Mouse (Mus musculus) limb, embryonic 12.5 days (tissue): Measurements from ENCODE around the gene Kcnj11. TPM values are rescaled to one million over a fixed set of nuclear protein-coding genes. Genes with fewer than 3 reads are reported as not detected.

Experiments used
- ATAC-seq: fragments of 200-750 bp; cut with Nextera tagmentation; 2 replicates; pipeline ENCODE4 v1.8.0; 2017; ENCODE audit warnings: low read depth, moderate TSS enrichment; ENCODE audit not compliant: insufficient number of reproducible peaks, insufficient read depth, low FRiP score, low TSS enrichment
- H3K27ac ChIP-seq: fragments of 300-500 bp; sonication (generic); 2 replicates; pipeline ENCODE4 v1.5.1; 2016; ENCODE audit warnings: mild to moderate bottlenecking, moderate library complexity
- H3K27me3 ChIP-seq: fragments of 300-500 bp; sonication (generic); 2 replicates; pipeline ENCODE4 v1.6.1; 2016; ENCODE audit warnings: mild to moderate bottlenecking, moderate library complexity
- H3K36me3 ChIP-seq: fragments of 300-500 bp; sonication (generic); 2 replicates; pipeline ENCODE4 v1.6.1; 2016; ENCODE audit warnings: mild to moderate bottlenecking, moderate library complexity
- H3K4me1 ChIP-seq: fragments of 300-500 bp; sonication (generic); replicated peaks from 2 replicates; pipeline ENCODE4 v1.6.1; 2016
- H3K4me2 ChIP-seq: fragments of 300-500 bp; sonication (generic); 2 replicates; pipeline ENCODE4 v1.6.1; 2016; ENCODE audit warnings: mild to moderate bottlenecking, moderate library complexity
- H3K4me3 ChIP-seq: fragments of 300-500 bp; sonication (generic); replicated peaks from 2 replicates; pipeline ENCODE4 v1.5.1; 2016; ENCODE audit warnings: mild to moderate bottlenecking
- H3K9ac ChIP-seq: fragments of 300-500 bp; sonication (generic); replicated peaks from 2 replicates; pipeline ENCODE4 v1.6.1; 2016; ENCODE audit warnings: mild to moderate bottlenecking, moderate library complexity
- H3K9me3 ChIP-seq: fragments of 300-500 bp; sonication (generic); 2 replicates; pipeline ENCODE4 v1.6.1; 2016; ENCODE audit warnings: mild to moderate bottlenecking, moderate library complexity
- WGBS: fragments of 180-500 bp; shearing (Covaris S2); methylation state at CpG from one replicate; pipeline ENCODE4 v1.1.7; 2016; 5-methylcytosine and 5-hydroxymethylcytosine counted together
- polyA plus RNA-seq: library from polyadenylated mRNA; unstranded; fragments of >200 nt; fragmentation: Nextera tagmentation; extraction: Ambion mirVana; gene quantifications from 2 replicates; pipeline ENCODE4 v1.2.1, GENCODE M21; 2016

The Kcnj11 gene
- 0.09 and 0.30 TPM in 2 replicates for polyA plus RNA-seq

DNA sequence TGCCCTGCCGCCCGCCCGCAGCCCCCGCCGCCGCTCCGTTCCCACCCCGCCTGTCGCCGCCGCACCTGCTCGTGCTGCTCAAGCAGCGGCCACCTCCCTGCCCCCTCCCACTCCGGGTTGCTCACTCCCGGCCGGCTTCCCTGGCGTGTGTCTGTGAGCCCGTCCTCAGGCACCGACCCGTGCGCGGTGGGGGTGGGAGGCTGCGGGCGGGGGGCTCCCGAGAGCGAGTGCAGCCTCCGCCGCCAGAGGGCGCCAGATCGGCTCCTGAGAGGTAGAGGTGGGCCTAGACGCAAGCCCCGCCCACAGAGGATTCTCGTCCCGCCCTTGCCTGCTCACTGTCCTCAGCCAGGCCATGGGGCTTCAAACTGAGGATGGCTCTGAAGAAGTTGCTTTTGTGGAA is at the start of gene Kcnj11:
Gene Kcnj11, minus strand, starts transcription at position 202 of the 400 bp plus-strand sequence.
- ATAC-seq, result peak; percentile 75
- Histone ChIP-seq H3K27me3 (peaks cover 35% of the 10 kb centered on the region), H3K4me1 (no peaks in the 10 kb centered on the region), H3K27ac (no peak within 1 kb of the TSS), H3K4me2 (peak within 1 kb of the TSS; percentile 89), H3K36me3 (no peaks in the 10 kb centered on the region), H3K9ac (peak within 1 kb of the TSS; percentile 51), H3K4me3 (peak within 1 kb of the TSS; percentile 54), H3K9me3 (no peaks in the 10 kb centered on the region)
- under 1% methylated on average over 34 of the region's 34 CpGs for WGBS

DNA sequence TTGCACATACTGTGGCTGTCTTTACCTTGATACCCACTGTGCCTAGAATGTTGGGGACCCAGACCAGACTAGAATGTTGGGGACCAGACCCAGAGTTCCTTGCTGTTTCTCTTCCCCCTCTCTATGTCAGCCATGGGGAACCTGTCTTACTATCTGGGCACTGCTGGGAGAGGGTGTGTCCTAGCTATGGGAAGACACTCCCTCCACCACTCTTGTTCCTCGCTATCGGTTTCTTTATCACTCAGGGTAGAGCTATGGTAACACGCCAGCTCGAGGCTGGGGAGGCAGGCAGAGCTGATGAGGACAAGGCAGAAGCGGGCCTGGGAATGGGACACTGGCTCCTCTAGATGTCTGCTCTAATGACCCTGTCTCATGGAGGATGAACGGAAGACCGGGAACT is 46.9 kb upstream of the Kcnj11 start:
- Histone ChIP-seq H3K27me3 (no peaks in the 10 kb centered on the region), H3K4me1 (no peaks in the 10 kb centered on the region; the same call in 1 of the 2 replicates), H3K4me3 (no peak overlapping the region), H3K36me3 (no peaks in the 10 kb centered on the region), H3K4me2 (no peak overlapping the region), H3K9me3 (no peaks in the 10 kb centered on the region), H3K27ac (no peak overlapping the region), H3K9ac (no peak overlapping the region)
- WGBS, result 94% methylated on average over 7 of the region's 7 CpGs
- ATAC-seq, result no peak

DNA sequence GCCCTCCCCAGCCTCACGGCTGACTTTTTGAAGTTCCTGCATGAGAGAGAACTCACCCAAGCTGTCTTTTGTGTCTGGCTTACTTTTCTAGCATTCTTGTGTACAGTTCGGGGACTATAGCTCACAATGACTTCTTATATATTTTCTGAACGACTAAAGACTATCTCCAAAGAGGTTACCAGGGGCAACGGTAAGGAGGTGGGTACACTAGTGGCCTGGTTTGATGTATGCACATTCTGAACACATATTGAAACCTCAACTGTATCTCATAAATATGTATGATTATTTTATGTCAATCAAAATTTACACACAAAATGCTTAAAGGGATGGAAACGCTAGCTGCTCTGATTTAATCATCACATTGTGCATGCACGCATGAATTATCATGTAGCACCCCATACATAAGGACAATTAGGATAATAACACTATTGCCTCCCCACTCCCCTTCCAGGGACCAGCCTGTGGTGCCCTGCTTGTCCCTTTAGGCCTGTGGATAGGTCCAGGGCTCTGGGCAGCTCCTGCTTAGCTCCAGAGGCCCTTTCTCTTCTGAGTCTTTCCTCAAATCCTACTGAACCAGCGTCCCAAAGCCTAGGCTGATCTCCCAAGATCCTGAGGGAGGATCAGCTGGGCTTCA is 46.2 kb upstream of the Kcnj11 start:
- Histone ChIP-seq H3K9ac (no peak overlapping the region), H3K4me2 (no peak overlapping the region), H3K4me1 (no peaks in the 10 kb centered on the region; the same call in 1 of the 2 replicates), H3K27ac (no peak overlapping the region), H3K36me3 (no peaks in the 10 kb centered on the region), H3K27me3 (no peaks in the 10 kb centered on the region), H3K4me3 (no peak overlapping the region), H3K9me3 (no peaks in the 10 kb centered on the region)
- 88% methylated on average over 7 of the region's 7 CpGs for WGBS
- ATAC-seq, result no peak

DNA sequence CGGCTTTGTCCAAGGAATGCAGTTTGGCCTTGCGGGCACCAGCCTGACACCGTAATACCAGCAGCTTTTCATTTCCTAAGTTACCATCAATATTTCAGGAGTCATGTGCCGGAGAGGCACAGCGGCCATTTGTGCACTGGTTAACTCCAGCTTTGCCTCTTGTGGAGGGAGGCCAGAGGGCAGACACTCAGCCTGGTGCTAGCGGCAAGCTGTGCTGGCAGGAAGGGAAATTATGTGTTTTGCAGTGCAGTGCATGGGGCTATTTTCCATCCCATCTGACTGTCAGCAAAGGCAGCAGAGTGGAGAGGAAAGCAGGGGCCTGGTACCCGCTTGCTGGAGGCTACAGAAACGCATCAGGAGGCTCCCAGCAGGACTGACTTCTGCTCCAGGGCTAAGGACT is 43.5 kb upstream of the Kcnj11 start:
- no peaks in the 10 kb centered on the region for H3K36me3 ChIP-seq
- no peak overlapping the region for H3K27ac ChIP-seq
- H3K9ac ChIP-seq, result 0 out of 2 replicates have a peak overlapping the region, but pooled peaks have one; percentile 27
- WGBS, result 75% methylated on average over 8 of the region's 8 CpGs
- H3K4me1 ChIP-seq, result no peaks in the 10 kb centered on the region; the same call in 1 of the 2 replicates
- no peak for ATAC-seq
- H3K9me3 ChIP-seq, result no peaks in the 10 kb centered on the region
- H3K27me3 ChIP-seq, result no peaks in the 10 kb centered on the region
- no peak overlapping the region for H3K4me3 ChIP-seq
- no peak overlapping the region for H3K4me2 ChIP-seq

DNA sequence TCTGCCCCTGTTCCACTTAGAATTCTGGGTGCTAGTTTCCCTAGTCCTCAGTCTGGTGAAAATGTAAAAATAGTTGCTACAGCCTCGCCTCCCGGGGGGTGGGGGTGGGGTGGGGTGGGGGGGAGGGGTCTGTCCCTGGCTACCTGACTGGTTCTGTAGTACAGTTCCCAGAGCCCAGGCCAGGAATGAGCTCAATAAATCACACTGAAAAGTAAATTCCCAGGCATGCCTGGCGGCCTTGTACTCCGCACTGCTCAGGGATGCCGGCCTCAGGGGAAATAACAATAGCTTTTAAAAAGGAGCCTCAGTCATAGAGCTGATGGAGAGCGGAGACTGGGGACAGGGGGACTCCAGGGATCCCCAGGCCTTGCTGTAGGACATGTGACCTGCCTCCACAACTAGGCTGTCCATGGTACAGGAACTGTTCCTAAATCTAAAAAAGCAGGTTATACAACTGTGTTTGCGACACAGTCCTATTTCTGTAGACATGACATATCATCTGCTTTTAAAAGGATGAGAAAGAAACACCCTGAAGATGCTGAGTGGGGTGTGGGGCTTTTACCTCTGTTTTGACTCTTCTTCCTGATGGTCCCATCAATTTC is 37.9 kb upstream of the Kcnj11 start:
- H3K9me3 ChIP-seq, result no peaks in the 10 kb centered on the region
- H3K36me3 ChIP-seq, result no peaks in the 10 kb centered on the region
- no peak overlapping the region for H3K9ac ChIP-seq
- H3K4me1 ChIP-seq, result peaks cover 22% of the 10 kb centered on the region
- no peak overlapping the region for H3K27ac ChIP-seq
- no peak overlapping the region for H3K4me3 ChIP-seq
- H3K27me3 ChIP-seq, result peaks cover 7% of the 10 kb centered on the region; the same call in 1 of the 2 replicates
- H3K4me2 ChIP-seq, result no peak overlapping the region
- WGBS, result 18% methylated on average over 7 of the region's 7 CpGs
- ATAC-seq, result peak; percentile 52

DNA sequence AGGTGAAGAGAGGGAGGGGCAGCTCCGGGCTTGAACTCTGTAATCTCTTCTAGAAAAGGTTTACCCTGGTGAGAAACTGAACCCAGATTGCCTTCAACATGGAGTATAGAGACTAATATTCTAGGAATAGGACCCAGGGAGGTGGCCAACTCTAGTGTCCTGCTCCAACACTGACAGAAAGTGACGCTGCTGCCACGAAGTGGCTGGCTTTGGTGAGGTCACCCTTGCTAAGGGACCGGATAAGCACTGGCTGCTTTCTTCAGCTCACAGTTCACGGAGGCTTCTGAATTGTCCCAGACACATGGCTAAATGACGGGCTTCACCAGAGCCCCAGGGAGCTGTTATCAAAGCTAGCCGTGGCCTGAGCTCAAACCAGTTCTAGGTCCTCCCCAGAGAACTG is 33.3 kb upstream of the Kcnj11 start:
- Histone ChIP-seq H3K4me3 (no peak overlapping the region), H3K9ac (no peak overlapping the region), H3K9me3 (no peaks in the 10 kb centered on the region), H3K36me3 (no peaks in the 10 kb centered on the region), H3K4me2 (peak overlapping the region; percentile 24; the same call in 1 of the 2 replicates), H3K27me3 (peaks cover 11% of the 10 kb centered on the region; the same call in 1 of the 2 replicates), H3K27ac (no peak overlapping the region), H3K4me1 (peaks cover 31% of the 10 kb centered on the region)
- 15% methylated on average over 7 of the region's 7 CpGs for WGBS
- no peak for ATAC-seq

DNA sequence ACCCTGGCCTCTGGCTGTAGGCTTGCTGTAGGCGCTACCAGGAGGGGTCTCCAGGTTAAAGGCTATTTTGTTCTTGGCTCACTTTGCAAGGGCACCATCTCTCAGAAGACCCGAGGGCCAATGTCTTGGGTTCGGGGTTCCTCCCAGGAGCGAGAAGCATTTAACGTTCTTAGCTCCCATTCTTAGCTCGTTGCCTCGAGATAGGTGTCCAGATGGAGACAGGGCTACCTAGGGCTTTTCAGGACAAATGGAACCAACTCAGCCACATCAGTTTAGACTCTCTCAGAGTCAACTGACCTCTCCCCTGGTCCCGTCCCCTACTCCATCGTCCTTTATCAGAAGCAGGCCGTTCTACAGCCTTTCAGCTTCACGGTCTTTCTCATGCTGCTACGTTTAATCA is 31.7 kb upstream of the Kcnj11 start:
- Histone ChIP-seq H3K4me1 (peaks cover 25% of the 10 kb centered on the region), H3K9me3 (no peaks in the 10 kb centered on the region), H3K4me2 (no peak overlapping the region), H3K4me3 (no peak overlapping the region), H3K27me3 (peaks cover 11% of the 10 kb centered on the region; the same call in 1 of the 2 replicates), H3K36me3 (no peaks in the 10 kb centered on the region), H3K9ac (no peak overlapping the region), H3K27ac (no peak overlapping the region)
- WGBS, result 92% methylated on average over 12 of the region's 12 CpGs
- ATAC-seq, result no peak

DNA sequence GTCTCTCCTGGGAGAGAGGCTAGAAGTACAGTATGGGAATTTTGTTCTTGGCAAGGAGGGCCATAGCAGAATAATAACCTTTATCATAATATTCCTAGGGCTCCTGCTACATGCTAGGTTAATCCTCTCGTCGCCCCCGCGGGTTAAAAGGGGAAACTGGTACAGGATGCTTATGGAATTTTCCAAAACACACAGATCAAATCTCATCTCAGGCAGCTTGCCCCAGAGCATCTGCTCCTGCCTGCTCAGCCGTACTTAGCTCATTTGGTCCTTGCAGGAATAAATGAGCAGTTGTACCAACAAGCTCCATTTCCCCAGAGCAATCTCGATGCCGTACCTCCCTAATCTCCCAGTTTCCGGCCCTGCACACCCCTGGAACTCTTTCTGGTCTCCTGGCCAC is 31.2 kb upstream of the Kcnj11 start:
- WGBS, result 74% methylated on average over 8 of the region's 8 CpGs
- ATAC-seq, result no peak

DNA sequence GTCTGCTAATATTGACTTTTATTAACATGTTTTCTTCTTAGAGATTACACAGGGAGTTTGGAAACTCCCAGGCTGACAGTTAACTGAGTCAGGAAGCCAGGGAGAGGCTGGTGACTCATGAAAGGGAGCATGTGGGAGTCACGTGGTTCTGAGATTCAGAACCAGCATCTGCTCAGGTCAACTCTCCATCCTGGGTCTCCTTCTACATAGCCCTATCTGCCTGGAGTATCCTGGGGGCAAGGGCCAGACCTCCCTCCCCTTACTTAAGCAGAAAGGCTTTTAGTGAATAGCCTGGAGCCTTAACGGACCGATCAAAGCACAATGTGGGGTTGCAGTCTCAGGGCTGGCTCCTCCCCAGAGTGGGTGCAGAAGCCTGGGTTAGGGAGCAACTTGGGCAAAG is 30.7 kb upstream of the Kcnj11 start:
- Histone ChIP-seq H3K27ac (no peak overlapping the region), H3K9me3 (no peaks in the 10 kb centered on the region), H3K36me3 (no peaks in the 10 kb centered on the region), H3K4me3 (no peak overlapping the region), H3K4me1 (peaks cover 25% of the 10 kb centered on the region), H3K4me2 (no peak overlapping the region), H3K9ac (no peak overlapping the region), H3K27me3 (peaks cover 11% of the 10 kb centered on the region; the same call in 1 of the 2 replicates)
- no peak for ATAC-seq
- whole genome bisulfite sequencing, result 25% methylated on average over 3 of the region's 3 CpGs

More for the DNA sequence above, 31.2 kb upstream of the Kcnj11 start:
- H3K4me3 ChIP-seq, result no peak overlapping the region
- H3K9ac ChIP-seq, result no peak overlapping the region
- no peaks in the 10 kb centered on the region for H3K9me3 ChIP-seq
- no peak overlapping the region for H3K27ac ChIP-seq
- no peak overlapping the region for H3K4me2 ChIP-seq
- peaks cover 25% of the 10 kb centered on the region for H3K4me1 ChIP-seq
- no peaks in the 10 kb centered on the region for H3K36me3 ChIP-seq
- H3K27me3 ChIP-seq, result peaks cover 11% of the 10 kb centered on the region; the same call in 1 of the 2 replicates

DNA sequence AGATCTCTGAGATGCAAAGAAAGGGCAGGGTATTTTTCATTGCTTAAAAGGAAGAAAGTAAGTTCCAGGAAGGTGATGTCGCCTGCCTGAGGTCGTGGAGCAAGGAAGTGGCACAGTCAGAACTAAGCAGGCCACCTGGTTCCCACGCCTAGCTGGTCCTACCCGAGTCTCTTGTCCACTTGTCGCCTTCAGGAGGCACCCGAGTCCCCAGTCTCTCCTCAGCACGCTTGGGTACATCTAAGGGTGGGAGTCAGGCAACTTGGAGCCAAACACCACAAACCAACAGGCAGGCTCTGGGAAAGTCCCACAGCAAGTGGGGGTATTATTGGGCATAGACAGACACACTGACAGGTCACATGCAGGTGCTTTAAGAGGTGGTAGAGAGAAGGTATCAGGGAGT is 30.2 kb upstream of the Kcnj11 start:
- Histone ChIP-seq H3K4me3 (no peak overlapping the region), H3K27me3 (peaks cover 11% of the 10 kb centered on the region; the same call in 1 of the 2 replicates), H3K27ac (no peak overlapping the region), H3K9ac (no peak overlapping the region), H3K4me2 (no peak overlapping the region), H3K9me3 (no peaks in the 10 kb centered on the region), H3K36me3 (no peaks in the 10 kb centered on the region), H3K4me1 (peaks cover 25% of the 10 kb centered on the region)
- 63% methylated on average over 7 of the region's 7 CpGs for WGBS
- no peak for ATAC-seq

DNA sequence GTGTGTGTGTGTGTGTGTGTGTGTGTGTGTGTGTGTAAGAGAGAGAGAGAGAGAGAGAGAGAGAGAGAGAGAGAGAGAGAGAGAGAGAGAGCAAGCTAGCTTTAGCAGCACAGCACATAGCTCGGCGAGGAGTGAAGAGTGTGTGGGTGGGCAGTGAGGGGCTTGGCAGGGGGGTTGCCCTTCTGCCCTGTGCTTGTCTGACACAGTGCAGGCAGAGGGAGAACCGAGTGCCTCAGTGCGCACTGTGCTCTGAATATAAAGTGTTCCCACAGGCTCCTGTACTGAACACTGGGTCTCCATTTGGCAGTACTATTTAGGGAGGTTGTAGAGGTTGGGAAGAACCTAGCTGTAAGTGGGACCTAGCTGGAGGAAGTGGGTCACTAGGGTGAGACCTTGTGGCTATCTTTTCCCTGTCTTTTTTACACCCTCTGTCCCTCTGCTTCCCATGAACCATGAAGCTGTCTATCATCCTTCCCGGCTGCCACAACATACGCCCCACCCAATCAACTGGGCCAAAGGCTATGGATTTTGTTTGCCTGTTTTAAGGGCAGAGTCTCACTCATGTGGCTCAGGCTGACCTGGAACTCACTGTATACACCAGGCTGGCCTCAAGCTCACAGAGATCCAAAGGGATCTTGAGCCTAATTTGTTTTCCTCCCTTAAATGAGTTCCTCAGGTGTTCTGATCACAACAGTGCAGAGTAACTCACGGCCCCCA is 29.1 kb upstream of the Kcnj11 start:
- Histone ChIP-seq H3K9ac (no peak overlapping the region), H3K36me3 (no peaks in the 10 kb centered on the region), H3K27me3 (0 out of 2 replicates have a peak, but pooled peaks cover 4% of the 10 kb centered on the region), H3K4me3 (no peak overlapping the region), H3K4me1 (peaks cover 22% of the 10 kb centered on the region), H3K4me2 (no peak overlapping the region), H3K27ac (no peak overlapping the region), H3K9me3 (no peaks in the 10 kb centered on the region)
- 43% methylated on average over 7 of the region's 7 CpGs for WGBS
- ATAC-seq, result no peak
